Mouse (Mus musculus) lung, embryonic 14.5 days (tissue): Measurements from ENCODE around the gene Krt81. TPM values are rescaled to one million over a fixed set of nuclear protein-coding genes. Genes with fewer than 3 reads are reported as not detected.

Experiments used
- ATAC-seq: fragments of 200-750 bp; cut with Nextera tagmentation; 2 replicates; pipeline ENCODE4 v1.8.0; 2017; ENCODE audit warnings: mild to moderate bottlenecking, moderate TSS enrichment, moderate library complexity; ENCODE audit not compliant: insufficient read depth
- DNase-seq: peaks from one replicate; pipeline ENCODE4 v3.0.0-alpha.2; 2015
- H3K27ac ChIP-seq: fragments of 300-500 bp; sonication (generic); 2 replicates; pipeline ENCODE4 v1.5.1; 2014; ENCODE audit warnings: low read depth, mild to moderate bottlenecking, moderate library complexity
- H3K27me3 ChIP-seq: fragments of 300-500 bp; sonication (generic); 2 replicates; pipeline ENCODE4 v1.6.1; 2014; ENCODE audit warnings: low read length, control low read depth; ENCODE audit not compliant: insufficient read depth
- H3K36me3 ChIP-seq: fragments of 300-500 bp; sonication (generic); 2 replicates; pipeline ENCODE4 v1.6.1; 2014; ENCODE audit warnings: control low read depth; ENCODE audit not compliant: insufficient read depth
- H3K4me1 ChIP-seq: fragments of 300-500 bp; sonication (generic); 2 replicates; pipeline ENCODE4 v1.6.1; 2014; ENCODE audit warnings: antibody characterized with exemption, control low read depth; ENCODE audit not compliant: insufficient read depth
- H3K4me2 ChIP-seq: fragments of 300-500 bp; sonication (generic); 2 replicates; pipeline ENCODE4 v1.6.1; 2014; ENCODE audit warnings: mild to moderate bottlenecking
- H3K4me3 ChIP-seq: fragments of 300-500 bp; sonication (generic); 2 replicates; pipeline ENCODE4 v1.5.1; 2014; ENCODE audit warnings: low read depth, low read length
- H3K9ac ChIP-seq: fragments of 300-500 bp; sonication (generic); 2 replicates; pipeline ENCODE4 v1.6.1; 2014
- H3K9me3 ChIP-seq: fragments of 300-500 bp; sonication (generic); 2 replicates; pipeline ENCODE4 v1.6.1; 2016; ENCODE audit warnings: low read depth, low read length, control low read depth
- CTCF ChIP-seq: IDR thresholded peaks from 2 replicates; pipeline ENCODE4 v1.5.1; 2016; ENCODE audit warnings: antibody characterized with exemption, low read depth
- WGBS: fragments of 180-500 bp; shearing (Covaris S2); extraction: QIAGEN DNeasy Blood & Tissue Kit; methylation state at CpG from one replicate; pipeline ENCODE4 v1.1.7; 2014; 5-methylcytosine and 5-hydroxymethylcytosine counted together
- polyA plus RNA-seq: library from polyadenylated mRNA; unstranded; fragments of >200 nt; fragmentation: Nextera tagmentation; extraction: Ambion mirVana; gene quantifications from 2 replicates; pipeline ENCODE4 v1.2.1, GENCODE M21; 2014

Krt81 gene
- polyA plus RNA-seq, 1 experiment from 2014 or later, result not detected

DNA sequence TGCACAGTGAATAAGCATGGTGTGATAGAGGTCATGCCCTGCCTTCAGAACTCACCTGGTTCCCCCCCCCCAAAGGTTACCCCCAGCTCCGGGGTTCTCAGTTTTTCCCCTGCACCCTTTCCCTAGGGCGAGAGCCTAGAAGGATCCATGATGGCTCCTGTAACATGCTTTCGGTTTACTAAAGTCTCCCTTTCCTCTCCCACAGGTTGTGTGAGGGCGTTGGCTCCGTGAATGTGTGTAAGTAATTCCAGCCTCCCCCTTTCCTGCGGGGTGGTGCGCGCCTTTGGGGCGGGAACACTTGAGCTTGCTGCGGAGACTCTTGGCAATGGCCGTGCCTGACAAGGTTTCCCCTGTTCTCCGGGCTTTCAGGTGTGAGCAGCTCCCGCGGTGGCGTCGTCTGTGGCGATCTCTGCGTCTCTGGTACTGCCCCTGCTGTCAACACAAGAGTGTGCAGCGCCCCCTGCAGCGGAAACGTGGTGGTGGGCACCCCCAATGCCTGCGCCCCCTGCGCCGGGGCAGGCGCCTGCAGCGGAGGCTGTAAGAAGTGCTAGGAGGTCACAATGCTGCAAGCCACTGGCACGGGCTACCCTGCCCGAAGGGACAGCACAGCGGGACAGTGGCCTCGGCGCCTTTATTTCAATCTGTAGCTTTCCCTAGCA, 15.6 kb upstream of the Krt81 start:
- Histone ChIP-seq H3K4me3 (peak overlapping the region; percentile 21), H3K4me1 (no peaks in the 10 kb centered on the region), H3K9me3 (no peaks in the 10 kb centered on the region), H3K36me3 (no peaks in the 10 kb centered on the region), H3K4me2 (peak overlapping the region; percentile 62), H3K9ac (no peak overlapping the region; the same call in 1 of the 2 replicates), H3K27ac (no peak overlapping the region), H3K27me3 (no peaks in the 10 kb centered on the region)
- WGBS, result 6% methylated on average over 31 of the region's 31 CpGs
- peak; percentile 71 for TF ChIP-seq CTCF
- DNase-seq, result peak; percentile 69
- ATAC-seq, result 0 out of 2 replicates have a peak, but pooled peaks have one; percentile 38

DNA sequence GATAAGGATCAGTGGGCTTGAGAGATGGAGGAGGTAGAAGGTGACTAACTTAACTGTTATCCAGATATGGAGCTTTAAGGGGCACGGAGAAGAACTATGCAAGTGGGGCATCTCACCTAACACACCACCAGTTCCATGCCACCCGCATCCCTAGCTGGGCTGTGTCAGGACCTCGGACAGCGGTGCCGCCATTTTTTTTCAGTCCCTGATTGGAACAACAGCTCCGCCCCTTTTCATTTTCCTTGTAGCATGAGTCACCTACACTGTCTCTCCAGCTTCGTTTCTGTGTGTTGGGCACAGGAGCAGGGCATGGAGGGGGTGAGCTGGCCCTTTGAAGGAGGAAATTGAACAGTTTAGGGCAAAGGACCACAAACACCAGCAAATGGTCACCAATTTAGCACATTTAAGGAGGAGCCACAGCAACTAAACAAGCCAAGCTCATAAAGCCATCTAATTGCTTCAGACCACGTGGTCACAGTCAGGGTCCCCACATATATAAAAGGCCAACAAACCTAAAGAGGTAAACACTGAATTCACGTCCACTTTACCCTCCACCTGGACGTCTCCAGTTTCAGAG, 9.5 kb upstream of the Krt81 start, which contains the start of gene Krt86:
Krt86 (plus strand) TSS at position 527 of the 577 bp plus-strand sequence.
- no peak for TF ChIP-seq CTCF
- Histone ChIP-seq H3K9me3 (no peaks in the 10 kb centered on the region), H3K27me3 (no peaks in the 10 kb centered on the region), H3K9ac (no peak within 1 kb of the TSS), H3K36me3 (no peaks in the 10 kb centered on the region), H3K27ac (no peak within 1 kb of the TSS), H3K4me2 (no peak within 1 kb of the TSS), H3K4me3 (no peak within 1 kb of the TSS), H3K4me1 (no peaks in the 10 kb centered on the region)
- DNase-seq (peak; percentile 84), ATAC-seq (no peak)
- 19% methylated on average over 10 of the region's 10 CpGs for WGBS

DNA sequence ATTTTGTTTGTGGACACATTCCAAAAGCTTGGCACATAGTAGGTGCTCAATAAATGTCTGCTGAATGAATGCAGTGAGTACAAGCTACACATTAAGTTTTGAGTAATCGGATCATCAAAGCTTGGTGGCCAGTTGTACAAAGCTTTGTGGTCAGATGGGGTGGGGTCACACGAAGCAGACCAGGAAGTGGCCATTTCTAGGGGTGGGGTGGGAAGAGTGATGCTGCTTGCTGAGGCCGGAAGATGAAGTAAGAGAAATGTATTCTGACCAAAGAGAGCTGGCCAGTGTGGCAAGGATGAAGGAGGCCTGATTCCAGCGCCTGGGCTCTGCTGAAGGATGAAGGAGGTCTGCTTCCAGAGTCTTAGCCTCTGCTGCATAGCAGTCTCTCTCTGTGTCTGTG, 5.5 kb upstream of the Krt81 start:
- H3K36me3 ChIP-seq, result no peaks in the 10 kb centered on the region
- DNase-seq (no peak), ATAC-seq (no peak)
- TF ChIP-seq CTCF, result no peak
- no peak overlapping the region for H3K27ac ChIP-seq
- no peaks in the 10 kb centered on the region for H3K27me3 ChIP-seq
- H3K4me1 ChIP-seq, result no peaks in the 10 kb centered on the region
- no peaks in the 10 kb centered on the region for H3K9me3 ChIP-seq
- H3K9ac ChIP-seq, result no peak overlapping the region
- 76% methylated on average over 4 of the region's 4 CpGs for WGBS
- H3K4me3 ChIP-seq, result no peak overlapping the region
- H3K4me2 ChIP-seq, result no peak overlapping the region

DNA sequence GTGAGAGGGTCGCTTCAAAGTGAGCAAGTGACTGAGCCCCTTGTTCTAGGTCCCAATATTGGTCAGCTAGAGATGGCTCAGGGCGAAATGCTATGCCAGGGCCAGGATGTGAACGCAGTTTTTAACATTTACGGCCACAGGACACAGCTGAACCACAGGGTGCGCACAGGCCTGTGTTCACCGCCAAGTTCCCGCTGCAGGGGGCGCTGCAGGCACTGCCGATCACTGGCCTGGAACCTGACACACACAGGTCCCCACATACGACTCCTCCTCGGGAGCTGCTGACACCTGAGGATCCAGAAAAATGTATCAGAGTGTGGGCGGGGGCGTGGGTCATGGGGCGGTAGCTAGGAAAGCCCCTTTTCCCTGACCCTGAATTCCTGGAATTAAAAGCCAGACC, 4.3 kb downstream of the Krt81 start:
- peak; percentile 36 for TF ChIP-seq CTCF
- Histone ChIP-seq H3K9me3 (peaks cover 6% of the 10 kb centered on the region; the same call in 1 of the 2 replicates), H3K9ac (no peak overlapping the region), H3K27ac (no peak overlapping the region), H3K27me3 (no peaks in the 10 kb centered on the region), H3K4me2 (no peak overlapping the region), H3K4me1 (no peaks in the 10 kb centered on the region), H3K36me3 (no peaks in the 10 kb centered on the region), H3K4me3 (no peak overlapping the region)
- ATAC-seq, result no peak
- WGBS, result 75% methylated on average over 14 of the region's 14 CpGs
- no peak for DNase-seq

DNA sequence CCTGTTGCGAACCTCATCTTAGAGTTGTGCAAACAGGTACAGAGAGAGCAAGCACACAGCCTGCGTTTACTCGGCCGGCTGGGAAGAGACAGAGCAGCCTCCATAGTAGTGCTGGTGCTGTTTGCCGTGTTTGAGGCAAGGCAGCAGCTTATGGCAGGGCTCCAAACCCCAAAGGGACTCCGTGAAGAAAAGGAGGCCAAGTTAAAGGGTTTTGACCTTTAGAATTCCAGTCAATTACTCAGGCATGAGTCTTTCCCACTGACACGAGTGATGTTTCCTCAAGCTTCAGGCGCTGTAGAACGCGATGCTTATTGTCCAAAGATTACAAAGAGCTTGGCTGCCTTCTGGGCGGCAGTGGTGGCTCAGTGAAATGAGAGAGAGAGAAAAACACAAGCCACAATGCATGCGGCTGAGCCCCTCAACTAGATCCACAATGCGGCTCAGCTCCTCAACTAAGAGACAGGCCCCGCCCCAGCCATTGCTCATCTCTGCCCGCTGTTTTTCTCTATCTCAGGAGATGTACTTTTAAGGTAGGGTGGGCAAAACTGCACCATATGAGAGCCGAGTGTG, 5.1 kb downstream of the Krt81 start:
- Histone ChIP-seq H3K9ac (no peak overlapping the region), H3K27me3 (no peaks in the 10 kb centered on the region), H3K9me3 (peaks cover 6% of the 10 kb centered on the region; the same call in 1 of the 2 replicates), H3K4me2 (no peak overlapping the region), H3K4me1 (no peaks in the 10 kb centered on the region), H3K36me3 (no peaks in the 10 kb centered on the region), H3K4me3 (no peak overlapping the region), H3K27ac (no peak overlapping the region)
- TF ChIP-seq CTCF, result no peak
- 49% methylated on average over 16 of the region's 16 CpGs for WGBS
- ATAC-seq, result no peak
- peak; percentile 17 for DNase-seq

DNA sequence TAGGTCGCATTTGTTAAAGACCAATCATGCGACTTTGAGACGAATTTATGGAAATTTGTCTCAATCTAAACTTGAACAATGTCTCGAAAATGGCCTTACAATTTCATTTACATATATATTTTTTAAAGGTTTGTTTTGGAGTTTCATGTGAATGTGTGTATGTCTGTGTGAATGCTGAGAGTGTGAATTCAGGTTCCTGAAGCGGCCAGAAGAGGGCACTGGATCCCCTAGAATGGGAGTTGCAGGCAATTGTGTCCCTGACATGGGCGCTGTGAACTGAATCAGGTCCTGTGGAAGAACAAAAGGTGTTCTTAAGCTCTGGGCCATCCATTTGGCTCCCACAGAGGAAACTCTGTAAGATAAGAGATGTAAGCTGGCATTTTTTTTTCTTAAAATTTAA, 7.7 kb downstream of the Krt81 start:
- H3K27ac ChIP-seq, result no peak overlapping the region
- ATAC-seq (no peak), DNase-seq (no peak)
- H3K27me3 ChIP-seq, result no peaks in the 10 kb centered on the region
- no peaks in the 10 kb centered on the region for H3K36me3 ChIP-seq
- TF ChIP-seq CTCF, result no peak
- H3K4me3 ChIP-seq, result no peak overlapping the region
- H3K9me3 ChIP-seq, result peaks cover 6% of the 10 kb centered on the region; the same call in 1 of the 2 replicates
- H3K4me2 ChIP-seq, result no peak overlapping the region
- no peaks in the 10 kb centered on the region for H3K4me1 ChIP-seq
- H3K9ac ChIP-seq, result no peak overlapping the region
- 88% methylated on average over 6 of the region's 6 CpGs for WGBS

DNA sequence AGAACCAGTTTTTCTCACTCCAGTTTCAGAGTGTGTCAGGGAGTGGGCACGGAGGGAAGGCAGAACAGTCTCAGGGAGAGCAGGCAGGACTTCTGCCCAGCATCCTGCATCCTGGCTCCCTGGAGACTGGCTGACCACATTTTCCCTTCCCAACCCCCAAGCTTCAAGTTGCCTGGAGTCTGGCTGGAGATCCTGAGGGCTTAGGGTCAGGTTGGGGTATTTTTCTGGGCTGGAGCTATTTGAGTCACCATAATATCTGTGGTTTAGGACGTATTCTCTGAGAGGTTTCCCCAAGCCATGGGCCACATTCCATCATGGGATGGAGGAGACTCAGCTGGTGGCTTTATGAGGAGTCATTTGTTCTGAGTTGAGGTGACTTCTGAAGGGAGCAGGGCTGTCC, 8.3 kb downstream of the Krt81 start:
- no peak for TF ChIP-seq CTCF
- WGBS, result 53% methylated on average over 2 of the region's 2 CpGs
- no peak overlapping the region for H3K4me3 ChIP-seq
- no peak for DNase-seq
- H3K36me3 ChIP-seq, result no peaks in the 10 kb centered on the region
- no peaks in the 10 kb centered on the region for H3K4me1 ChIP-seq
- H3K4me2 ChIP-seq, result no peak overlapping the region
- H3K9ac ChIP-seq, result no peak overlapping the region
- ATAC-seq, result no peak
- H3K27ac ChIP-seq, result no peak overlapping the region
- no peaks in the 10 kb centered on the region for H3K27me3 ChIP-seq
- peaks cover 6% of the 10 kb centered on the region; the same call in 1 of the 2 replicates for H3K9me3 ChIP-seq
